Mouse (Mus musculus) liver, embryonic 11.5 days (tissue): ENCODE measurements around the gene Dnttip2. TPM values are rescaled to one million over a fixed set of nuclear protein-coding genes. Genes with fewer than 3 reads are reported as not detected.

Source experiments
- ATAC-seq: fragments of 200-750 bp; cut with Nextera tagmentation; replicated peaks from 2 replicates; pipeline ENCODE4 v1.8.0; 2017; ENCODE audit warnings: moderate number of reproducible peaks, mild to moderate bottlenecking, moderate TSS enrichment, moderate library complexity; ENCODE audit not compliant: low FRiP score
- DNase-seq: peaks from one replicate; pipeline ENCODE4 v3.0.0-alpha.2; 2017; ENCODE audit warnings: low spot score
- H3K27ac ChIP-seq: fragments of 300-500 bp; sonication (generic); 2 replicates; pipeline ENCODE4 v1.5.1; 2014; ENCODE audit warnings: mild to moderate bottlenecking, low read depth, low read length, control low read depth
- H3K27me3 ChIP-seq: fragments of 300-500 bp; sonication (generic); replicated peaks from 2 replicates; pipeline ENCODE4 v1.6.1; 2014; ENCODE audit warnings: low read length, mixed read lengths; ENCODE audit not compliant: control insufficient read depth, insufficient read depth
- H3K36me3 ChIP-seq: fragments of 300-500 bp; sonication (generic); 2 replicates; pipeline ENCODE4 v1.6.1; 2014; ENCODE audit warnings: mild to moderate bottlenecking, low read length, moderate library complexity, mixed read lengths; ENCODE audit not compliant: control insufficient read depth, insufficient read depth
- H3K4me1 ChIP-seq: fragments of 300-500 bp; sonication (generic); replicated peaks from 2 replicates; pipeline ENCODE4 v1.6.1; 2014; ENCODE audit warnings: low read length, mixed read lengths; ENCODE audit not compliant: control insufficient read depth, insufficient read depth
- H3K4me2 ChIP-seq: fragments of 300-500 bp; sonication (generic); 2 replicates; pipeline ENCODE4 v1.6.1; 2014; ENCODE audit warnings: mild to moderate bottlenecking, control low read depth, moderate library complexity
- H3K4me3 ChIP-seq: fragments of 300-500 bp; sonication (generic); 2 replicates; pipeline ENCODE4 v1.5.1; 2014; ENCODE audit warnings: low read depth, low read length, control low read depth
- H3K9ac ChIP-seq: fragments of 300-500 bp; sonication (generic); 2 replicates; pipeline ENCODE4 v1.6.1; 2014; ENCODE audit warnings: low read depth, low read length, control low read depth
- H3K9me3 ChIP-seq: fragments of 300-500 bp; sonication (generic); 2 replicates; pipeline ENCODE4 v1.6.1; 2016; ENCODE audit warnings: low read length, inconsistent platforms, mixed read lengths; ENCODE audit not compliant: control insufficient read depth
- WGBS: fragments of 180-500 bp; shearing (Covaris S2); extraction: QIAGEN DNeasy Blood & Tissue Kit; methylation state at CpG from one replicate; pipeline ENCODE4 v1.1.7; 2014; 5-methylcytosine and 5-hydroxymethylcytosine counted together
- polyA plus RNA-seq: library from polyadenylated mRNA; unstranded; fragments of >200 nt; fragmentation: Nextera tagmentation; extraction: Ambion mirVana; gene quantifications from 2 replicates; pipeline ENCODE4 v1.2.1, GENCODE M21; 2014

Dnttip2 gene
- polyA plus RNA-seq, 1 experiment from 2014 or later = 93.7 TPM

GRCm38 (mm10) chr3:122293954-122294850 is 20.0 kb downstream of the Dnttip2 start, which contains the start of gene Bcar3:
TSS of gene Bcar3 (plus strand) at chr3:122294136.
- DNase-seq = peak; percentile 81
- H3K27ac ChIP-seq = peak within 1 kb of the TSS; percentile 33
- no peaks in the 10 kb centered on the region for H3K27me3 ChIP-seq
- peak; percentile 65 for ATAC-seq
- peak within 1 kb of the TSS; percentile 82 for H3K9ac ChIP-seq
- H3K4me1 ChIP-seq = peaks cover 10% of the 10 kb centered on the region
- no peaks in the 10 kb centered on the region for H3K36me3 ChIP-seq
- 10% methylated on average over 37 of the region's 37 CpGs for WGBS
- H3K4me2 ChIP-seq = peak within 1 kb of the TSS; percentile 81
- no peaks in the 10 kb centered on the region for H3K9me3 ChIP-seq
- H3K4me3 ChIP-seq = peak within 1 kb of the TSS; percentile 77

GRCm38 (mm10) chr3:122295511-122295910 is 21.3 kb downstream of the Dnttip2 start:
- no peak overlapping the region for H3K9ac ChIP-seq
- peaks cover 10% of the 10 kb centered on the region for H3K4me1 ChIP-seq
- H3K4me2 ChIP-seq = no peak overlapping the region
- no peaks in the 10 kb centered on the region for H3K36me3 ChIP-seq
- 5% methylated on average over 5 of the region's 5 CpGs for WGBS
- peak; percentile 57 for ATAC-seq
- H3K9me3 ChIP-seq = no peaks in the 10 kb centered on the region
- H3K27me3 ChIP-seq = no peaks in the 10 kb centered on the region
- H3K27ac ChIP-seq = no peak overlapping the region
- peak; percentile 56 for DNase-seq
- H3K4me3 ChIP-seq = no peak overlapping the region

- DNase-seq (no peak), ATAC-seq (no peak)
- Histone ChIP-seq H3K27me3 (no peaks in the 10 kb centered on the region), H3K4me2 (no peak overlapping the region), H3K36me3 (no peaks in the 10 kb centered on the region), H3K27ac (no peak overlapping the region), H3K4me3 (no peak overlapping the region), H3K9me3 (no peaks in the 10 kb centered on the region), H3K9ac (no peak overlapping the region), H3K4me1 (peaks cover 8% of the 10 kb centered on the region)
- WGBS = 69% methylated on average over 5 of the region's 5 CpGs
These were observed 22.8 kb downstream of the Dnttip2 start for GRCm38 (mm10) chr3:122296979-122297378.

- H3K4me2 ChIP-seq = no peak overlapping the region
- no peaks in the 10 kb centered on the region for H3K9me3 ChIP-seq
- 58% methylated on average over 9 of the region's 9 CpGs for WGBS
- no peak for DNase-seq
- no peak overlapping the region for H3K9ac ChIP-seq
- ATAC-seq = no peak
- no peak overlapping the region for H3K27ac ChIP-seq
- no peak overlapping the region for H3K4me3 ChIP-seq
- no peaks in the 10 kb centered on the region; the same call in 1 of the 2 replicates for H3K4me1 ChIP-seq
- no peaks in the 10 kb centered on the region for H3K36me3 ChIP-seq
- H3K27me3 ChIP-seq = no peaks in the 10 kb centered on the region
These were observed 27.1 kb downstream of the Dnttip2 start for GRCm38 (mm10) chr3:122300983-122301919.

- Histone ChIP-seq H3K9ac (no peak overlapping the region), H3K27me3 (no peaks in the 10 kb centered on the region), H3K27ac (no peak overlapping the region), H3K4me2 (no peak overlapping the region), H3K4me1 (no peaks in the 10 kb centered on the region; the same call in 1 of the 2 replicates), H3K9me3 (no peaks in the 10 kb centered on the region), H3K4me3 (no peak overlapping the region), H3K36me3 (no peaks in the 10 kb centered on the region)
- WGBS = 69% methylated on average over 4 of the region's 4 CpGs
- ATAC-seq (no peak), DNase-seq (no peak)
These were observed 30.4 kb downstream of the Dnttip2 start for GRCm38 (mm10) chr3:122304560-122304959.

GRCm38 (mm10) chr3:122307894-122308671 is 33.9 kb downstream of the Dnttip2 start:
- Histone ChIP-seq H3K36me3 (no peaks in the 10 kb centered on the region), H3K9ac (no peak overlapping the region), H3K4me1 (peaks cover 3% of the 10 kb centered on the region; the same call in 1 of the 2 replicates), H3K4me3 (no peak overlapping the region), H3K9me3 (no peaks in the 10 kb centered on the region), H3K27me3 (no peaks in the 10 kb centered on the region), H3K4me2 (no peak overlapping the region), H3K27ac (no peak overlapping the region)
- ATAC-seq (no peak; the same call in 1 of the 2 replicates), DNase-seq (no peak)
- WGBS = 44% methylated on average over 4 of the region's 4 CpGs

- no peak overlapping the region for H3K4me2 ChIP-seq
These were observed 34.8 kb downstream of the Dnttip2 start for GRCm38 (mm10) chr3:122308981-122309380.

GRCm38 (mm10) chr3:122312078-122312477 is 37.9 kb downstream of the Dnttip2 start:
- Histone ChIP-seq H3K27ac (no peak overlapping the region), H3K4me1 (peaks cover 10% of the 10 kb centered on the region), H3K4me2 (no peak overlapping the region), H3K4me3 (no peak overlapping the region), H3K9ac (no peak overlapping the region), H3K9me3 (no peaks in the 10 kb centered on the region), H3K36me3 (no peaks in the 10 kb centered on the region), H3K27me3 (no peaks in the 10 kb centered on the region)
- WGBS = 16% methylated on average over 2 of the region's 2 CpGs
- peak; percentile 75 for DNase-seq
- ATAC-seq = peak; percentile 21; the same call in 1 of the 2 replicates

More at GRCm38 (mm10) chr3:122308981-122309380, 34.8 kb downstream of the Dnttip2 start:
- Histone ChIP-seq H3K4me3 (no peak overlapping the region), H3K27ac (no peak overlapping the region), H3K4me1 (peaks cover 5% of the 10 kb centered on the region), H3K27me3 (no peaks in the 10 kb centered on the region), H3K9ac (no peak overlapping the region), H3K9me3 (no peaks in the 10 kb centered on the region), H3K36me3 (no peaks in the 10 kb centered on the region)
- DNase-seq = no peak
- 25% methylated on average over 6 of the region's 6 CpGs for WGBS
- ATAC-seq = no peak
